Mouse (Mus musculus) heart, embryonic 14.5 days (tissue): Measurements from ENCODE around the gene Anapc16. TPM values are rescaled to one million over a fixed set of nuclear protein-coding genes. Genes with fewer than 3 reads are reported as not detected.

Experiments
- ATAC-seq: fragments of 200-750 bp; cut with Nextera tagmentation; 2 replicates; pipeline ENCODE4 v1.8.0; 2017; ENCODE audit warnings: low read depth, moderate TSS enrichment; ENCODE audit not compliant: insufficient number of reproducible peaks, insufficient read depth, low FRiP score
- H3K27ac ChIP-seq, 2 experiments: fragments of 200-500 bp in 1 of 2; fragments of 300-500 bp in 1 of 2; sonication (generic) in 1 of 2; replicated peaks in 1 of 2; 2 replicates each; pipeline ENCODE4 v1.5.1; 2012 to 2014; ENCODE audit warnings: low read depth in 2 of 2, low read length in 2 of 2, control low read depth in 1 of 2, mild to moderate bottlenecking in 1 of 2, mixed read lengths in 1 of 2; ENCODE audit not compliant: control insufficient read depth in 1 of 2, insufficient read depth in 1 of 2
- H3K27me3 ChIP-seq: fragments of 300-500 bp; sonication (generic); 2 replicates; pipeline ENCODE4 v1.6.1; 2014; ENCODE audit warnings: mild to moderate bottlenecking, low read length, control low read depth; ENCODE audit not compliant: control insufficient read depth, insufficient read depth
- H3K36me3 ChIP-seq: fragments of 300-500 bp; sonication (generic); 2 replicates; pipeline ENCODE4 v1.6.1; 2014; ENCODE audit warnings: mild to moderate bottlenecking, control low read depth, low read length, mixed read lengths; ENCODE audit not compliant: control insufficient read depth, insufficient read depth
- H3K4me1 ChIP-seq, 2 experiments: fragments of 200-500 bp in 1 of 2; fragments of 300-500 bp in 1 of 2; sonication (generic) in 1 of 2; 2 replicates each; pipeline ENCODE4 v1.6.1; 2012 to 2014; ENCODE audit warnings: low read length in 2 of 2, control low read depth in 1 of 2, mixed read lengths in 1 of 2; ENCODE audit not compliant: control insufficient read depth in 2 of 2, insufficient read depth in 2 of 2
- H3K4me2 ChIP-seq: fragments of 300-500 bp; sonication (generic); 2 replicates; pipeline ENCODE4 v1.6.1; 2014; ENCODE audit warnings: mild to moderate bottlenecking, low read length
- H3K4me3 ChIP-seq, 2 experiments: fragments of 200-500 bp in 1 of 2; fragments of 300-500 bp in 1 of 2; sonication (generic) in 1 of 2; 2 replicates each; pipeline ENCODE4 v1.5.1; 2012 to 2014; ENCODE audit warnings: low read length in 2 of 2, mild to moderate bottlenecking in 2 of 2, control low read depth in 1 of 2, low read depth in 1 of 2, moderate library complexity in 1 of 2; ENCODE audit not compliant: control insufficient read depth in 1 of 2, insufficient read depth in 1 of 2
- H3K9ac ChIP-seq: fragments of 300-500 bp; sonication (generic); 2 replicates; pipeline ENCODE4 v1.6.1; 2014; ENCODE audit warnings: mild to moderate bottlenecking, low read length
- H3K9me3 ChIP-seq: fragments of 300-500 bp; sonication (generic); 2 replicates; pipeline ENCODE4 v1.6.1; 2016; ENCODE audit warnings: low read length, control low read depth; ENCODE audit not compliant: control insufficient read depth
- WGBS: fragments of 180-500 bp; shearing (Covaris S2); extraction: QIAGEN DNeasy Blood & Tissue Kit; methylation state at CpG from one replicate; pipeline ENCODE4 v1.1.7; 2014; 5-methylcytosine and 5-hydroxymethylcytosine counted together
- polyA plus RNA-seq: library from polyadenylated mRNA; unstranded; fragments of >200 nt; fragmentation: Nextera tagmentation; extraction: Ambion mirVana; gene quantifications from 2 replicates; pipeline ENCODE4 v1.2.1, GENCODE M21; 2014

The Anapc16 gene
- polyA plus RNA-seq, 1 experiment from 2014 or later: 103 TPM

- Histone ChIP-seq H3K4me1 (peaks cover 42 to 46% of the 10 kb centered on the region in 2 experiments), H3K4me3 (no peak overlapping the region), H3K27ac (peak overlapping the region; percentile 4 to 57; a peak in 2 of 4 replicates), H3K9ac (no peak overlapping the region), H3K36me3 (0 out of 2 replicates have a peak, but pooled peaks cover 15% of the 10 kb centered on the region), H3K4me2 (no peak overlapping the region), H3K9me3 (no peaks in the 10 kb centered on the region), H3K27me3 (no peaks in the 10 kb centered on the region)
- no peak; the same call in 1 of the 2 replicates for ATAC-seq
- WGBS: 60% methylated on average over 6 of the region's 6 CpGs
Observed at GRCm38 (mm10) chr10:59980815-59981244, 22.1 kb downstream of the Anapc16 start.

GRCm38 (mm10) chr10:59978873-59979743, 23.8 kb downstream of the Anapc16 start:
- Histone ChIP-seq H3K36me3 (0 out of 2 replicates have a peak, but pooled peaks cover 4% of the 10 kb centered on the region), H3K9me3 (no peaks in the 10 kb centered on the region), H3K4me3 (no peak overlapping the region), H3K27me3 (no peaks in the 10 kb centered on the region), H3K27ac (peak overlapping the region; percentile 62 to 80), H3K4me2 (peak overlapping the region; percentile 33; the same call in 1 of the 2 replicates), H3K9ac (peak overlapping the region; percentile 23; the same call in 1 of the 2 replicates), H3K4me1 (peaks cover 53 to 59% of the 10 kb centered on the region in 2 experiments)
- peak; percentile 41 for ATAC-seq
- 26% methylated on average over 11 of the region's 11 CpGs for WGBS

DNA sequence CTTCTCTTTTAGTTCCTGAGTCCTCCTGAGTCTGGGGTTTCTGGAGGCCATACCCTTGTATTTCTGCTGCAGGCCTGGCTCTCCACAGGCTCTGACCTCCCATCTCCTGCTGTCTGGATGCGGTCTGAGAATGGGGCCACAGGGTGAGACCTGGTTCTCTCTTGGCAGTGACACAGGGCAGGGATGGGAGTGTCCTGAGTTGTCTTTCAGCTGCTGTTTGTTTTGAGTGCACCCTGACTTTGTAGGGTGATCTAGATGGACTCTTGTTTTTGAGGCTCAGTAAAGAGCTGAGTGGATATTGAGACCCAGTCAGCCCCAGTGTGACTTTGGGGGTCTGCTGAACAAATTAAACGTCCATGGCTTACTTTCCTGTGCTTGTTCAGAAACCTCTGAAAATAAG, 24.5 kb downstream of the Anapc16 start:
- Histone ChIP-seq H3K4me1 (peaks cover 56 to 63% of the 10 kb centered on the region in 2 experiments), H3K9ac (peak overlapping the region; percentile 6; the same call in 1 of the 2 replicates), H3K9me3 (no peaks in the 10 kb centered on the region), H3K36me3 (no peaks in the 10 kb centered on the region), H3K4me3 (no peak overlapping the region), H3K27ac (peak overlapping the region; percentile 62 to 80), H3K27me3 (no peaks in the 10 kb centered on the region), H3K4me2 (0 out of 2 replicates have a peak overlapping the region, but pooled peaks have one; percentile 33)
- no peak for ATAC-seq
- 50% methylated on average over 2 of the region's 2 CpGs for WGBS

DNA sequence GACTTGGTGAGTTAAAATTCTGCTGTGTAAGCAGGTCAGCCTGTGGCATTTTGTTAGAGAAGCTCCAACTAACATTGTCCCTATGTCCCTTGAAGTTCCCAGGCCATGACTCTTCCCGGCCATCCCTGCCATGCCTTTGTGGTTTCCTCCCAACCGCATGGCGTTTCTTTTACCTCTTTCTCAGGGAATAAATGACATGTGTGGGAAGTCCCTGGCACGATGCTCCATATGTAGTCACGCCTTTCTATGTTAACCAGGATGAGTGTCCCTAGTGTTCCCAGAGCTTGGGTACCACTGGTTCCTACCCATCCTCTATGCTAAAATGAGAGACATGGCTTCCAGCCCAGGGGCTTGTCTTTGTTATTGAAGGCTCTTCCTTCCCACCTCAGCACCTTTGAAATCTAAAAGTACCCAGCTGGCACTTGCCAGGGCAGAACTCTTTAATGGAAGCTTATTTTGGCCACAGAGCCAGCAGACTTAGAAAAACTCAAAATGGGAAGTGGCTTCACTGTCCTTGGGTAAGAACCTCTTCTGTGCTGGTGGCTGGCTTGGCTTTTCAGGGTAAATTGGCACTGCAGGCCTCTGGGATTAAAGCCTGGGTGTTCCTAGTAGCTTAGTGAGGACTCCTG, 25.1 kb downstream of the Anapc16 start:
- Histone ChIP-seq H3K27ac (peak overlapping the region in 1 of 2 experiments; percentile 80; a peak in 2 of 4 replicates), H3K4me1 (peaks cover 56 to 64% of the 10 kb centered on the region in 2 experiments), H3K4me3 (no peak overlapping the region), H3K27me3 (no peaks in the 10 kb centered on the region), H3K4me2 (no peak overlapping the region), H3K36me3 (no peaks in the 10 kb centered on the region), H3K9ac (no peak overlapping the region), H3K9me3 (no peaks in the 10 kb centered on the region)
- 86% methylated on average over 5 of the region's 5 CpGs for WGBS
- ATAC-seq: no peak

GRCm38 (mm10) chr10:59977141-59977540, 25.8 kb downstream of the Anapc16 start:
- Histone ChIP-seq H3K4me2 (no peak overlapping the region), H3K36me3 (no peaks in the 10 kb centered on the region), H3K9ac (no peak overlapping the region), H3K27me3 (no peaks in the 10 kb centered on the region), H3K27ac (no peak overlapping the region), H3K4me3 (no peak overlapping the region), H3K9me3 (no peaks in the 10 kb centered on the region), H3K4me1 (peaks cover 54 to 58% of the 10 kb centered on the region in 2 experiments)
- no peak for ATAC-seq
- WGBS: 52% methylated on average over 2 of the region's 4 CpGs

DNA sequence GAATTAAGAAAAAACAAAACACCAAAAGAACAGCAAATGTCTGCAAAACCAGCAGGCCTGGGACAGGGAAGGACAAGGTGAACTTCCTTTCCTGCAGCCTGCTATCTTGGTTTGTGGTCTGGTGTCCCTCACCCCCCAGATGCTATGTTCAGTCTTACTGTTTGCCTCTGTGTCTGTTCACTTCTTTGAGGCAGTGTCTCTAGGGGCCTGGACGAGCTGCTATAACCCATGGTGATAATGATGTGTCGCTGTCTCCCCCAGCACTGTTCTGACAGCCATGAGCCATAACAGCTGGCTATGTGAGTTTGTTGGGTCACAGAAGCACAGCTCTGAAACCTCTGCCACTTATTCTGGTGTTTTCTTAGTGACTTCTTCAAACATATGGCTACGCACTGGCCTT, 28.1 kb downstream of the Anapc16 start:
- 51% methylated on average over 3 of the region's 3 CpGs for WGBS
- H3K9me3 ChIP-seq: no peaks in the 10 kb centered on the region
- H3K9ac ChIP-seq: no peak overlapping the region
- peaks cover 45 to 56% of the 10 kb centered on the region in 2 experiments for H3K4me1 ChIP-seq
- no peaks in the 10 kb centered on the region for H3K27me3 ChIP-seq
- H3K36me3 ChIP-seq: no peaks in the 10 kb centered on the region
- no peak for ATAC-seq
- H3K27ac ChIP-seq: peak overlapping the region; percentile 59
- H3K4me3 ChIP-seq: no peak overlapping the region
- no peak overlapping the region for H3K4me2 ChIP-seq

DNA sequence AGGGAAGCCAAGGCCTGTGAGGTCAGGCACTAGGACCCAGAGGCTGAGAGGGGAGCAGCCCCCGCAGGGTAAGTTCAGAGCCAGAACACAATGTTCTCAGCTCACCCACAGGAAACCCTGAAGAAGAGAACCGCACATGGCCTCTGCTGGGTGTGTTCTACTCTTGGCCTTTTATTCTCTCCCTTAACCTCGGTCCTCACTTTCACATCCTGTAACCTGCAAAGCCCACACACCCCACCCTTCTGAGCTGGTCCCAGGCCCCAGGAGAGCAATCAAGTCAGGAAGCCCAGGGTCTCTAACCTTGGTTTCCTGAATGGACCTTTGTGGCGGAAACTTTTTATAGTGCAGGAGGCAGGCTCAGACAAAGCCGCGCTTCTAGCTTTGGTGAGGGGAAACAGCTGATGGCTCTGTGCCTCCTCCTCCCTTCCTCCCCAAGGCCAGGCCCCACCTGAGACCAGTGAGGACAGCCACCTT, 28.7 kb downstream of the Anapc16 start:
- Histone ChIP-seq H3K4me1 (peaks cover 44 to 55% of the 10 kb centered on the region in 2 experiments), H3K9ac (no peak overlapping the region; the same call in 1 of the 2 replicates), H3K9me3 (no peaks in the 10 kb centered on the region), H3K4me3 (no peak overlapping the region), H3K27ac (peak overlapping the region; percentile 59), H3K4me2 (no peak overlapping the region), H3K36me3 (no peaks in the 10 kb centered on the region), H3K27me3 (no peaks in the 10 kb centered on the region)
- WGBS: 22% methylated on average over 6 of the region's 6 CpGs
- ATAC-seq: peak; percentile 52
